Mouse (Mus musculus) kidney, embryonic 16.5 days (tissue): ENCODE data around the gene Sorbs2. TPM values are rescaled to one million over a fixed set of nuclear protein-coding genes. Genes with fewer than 3 reads are reported as not detected.

Source experiments
- ATAC-seq: fragments of 200-750 bp; cut with Nextera tagmentation; 2 replicates; pipeline ENCODE4 v1.8.0; 2017; ENCODE audit warnings: moderate TSS enrichment; ENCODE audit not compliant: low FRiP score, low TSS enrichment
- H3K27ac ChIP-seq: fragments of 300-500 bp; sonication (generic); 2 replicates; pipeline ENCODE4 v1.5.1; 2014; ENCODE audit warnings: low read length
- H3K27me3 ChIP-seq: fragments of 300-500 bp; sonication (generic); 2 replicates; pipeline ENCODE4 v1.6.1; 2014; ENCODE audit warnings: low read length, control low read depth, mixed read lengths; ENCODE audit not compliant: insufficient read depth
- H3K36me3 ChIP-seq: fragments of 300-500 bp; sonication (generic); 2 replicates; pipeline ENCODE4 v1.6.1; 2014; ENCODE audit warnings: low read length, control low read depth, mixed read lengths; ENCODE audit not compliant: insufficient read depth
- H3K4me1 ChIP-seq: fragments of 300-500 bp; sonication (generic); 2 replicates; pipeline ENCODE4 v1.6.1; 2014; ENCODE audit warnings: low read length, control low read depth, mixed read lengths; ENCODE audit not compliant: insufficient read depth
- H3K4me2 ChIP-seq: fragments of 300-500 bp; sonication (generic); replicated peaks from 2 replicates; pipeline ENCODE4 v1.6.1; 2014; ENCODE audit warnings: low read depth, low read length
- H3K4me3 ChIP-seq: fragments of 300-500 bp; sonication (generic); 2 replicates; pipeline ENCODE4 v1.5.1; 2014; ENCODE audit warnings: mild to moderate bottlenecking, low read length
- H3K9ac ChIP-seq: fragments of 300-500 bp; sonication (generic); replicated peaks from 2 replicates; pipeline ENCODE4 v1.6.1; 2014; ENCODE audit warnings: low read length
- H3K9me3 ChIP-seq: fragments of 300-500 bp; sonication (generic); 2 replicates; pipeline ENCODE4 v1.6.1; 2016; ENCODE audit warnings: low read length, control low read depth
- WGBS: fragments of 180-500 bp; shearing (Covaris S2); extraction: QIAGEN DNeasy Blood & Tissue Kit; methylation state at CpG from one replicate; pipeline ENCODE4 v1.1.7; 2014; 5-methylcytosine and 5-hydroxymethylcytosine counted together
- polyA plus RNA-seq: library from polyadenylated mRNA; unstranded; fragments of >200 nt; fragmentation: Nextera tagmentation; extraction: Ambion mirVana; gene quantifications from 2 replicates; pipeline ENCODE4 v1.2.1, GENCODE M21; 2015

Gene Sorbs2
- polyA plus RNA-seq, 1 experiment from 2014 or later = 35.5 TPM

DNA sequence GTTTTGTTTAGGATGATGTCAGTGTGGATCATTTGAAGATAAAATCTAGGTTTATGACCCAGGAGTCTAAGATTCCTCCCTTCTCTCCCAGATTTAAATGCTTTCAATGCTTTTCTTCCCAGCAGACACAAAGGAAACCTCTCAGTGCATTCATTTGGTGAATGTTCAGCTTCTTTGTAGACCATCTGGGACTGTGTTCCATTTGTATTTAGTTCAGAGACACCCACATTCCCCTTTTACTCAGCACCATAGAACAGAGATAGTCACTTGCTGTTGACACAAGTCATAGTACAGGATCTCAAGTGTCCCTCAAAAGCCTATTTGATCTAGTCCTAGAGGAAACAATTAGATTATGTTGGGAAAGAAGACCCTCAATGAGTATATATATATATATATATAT, 4.8 kb downstream of the Sorbs2 start:
- H3K27ac ChIP-seq = no peak overlapping the region
- H3K4me1 ChIP-seq = peaks cover 3% of the 10 kb centered on the region; the same call in 1 of the 2 replicates
- no peaks in the 10 kb centered on the region for H3K36me3 ChIP-seq
- no peak overlapping the region for H3K9ac ChIP-seq
- ATAC-seq = no peak
- H3K9me3 ChIP-seq = no peaks in the 10 kb centered on the region
- H3K4me2 ChIP-seq = no peak overlapping the region
- H3K27me3 ChIP-seq = no peaks in the 10 kb centered on the region
- no peak overlapping the region for H3K4me3 ChIP-seq

- peaks cover 8% of the 10 kb centered on the region; the same call in 1 of the 2 replicates for H3K4me1 ChIP-seq
- H3K36me3 ChIP-seq = no peaks in the 10 kb centered on the region
- peak; percentile 94 for ATAC-seq
- no peaks in the 10 kb centered on the region for H3K9me3 ChIP-seq
- no peak overlapping the region for H3K9ac ChIP-seq
- 8% methylated on average over 6 of the region's 6 CpGs for WGBS
- no peak overlapping the region for H3K4me3 ChIP-seq
- no peak overlapping the region for H3K4me2 ChIP-seq
- H3K27ac ChIP-seq = no peak overlapping the region
- no peaks in the 10 kb centered on the region for H3K27me3 ChIP-seq
Measured at GRCm38 (mm10) chr8:45521595-45521994, 14.0 kb downstream of the Sorbs2 start.

DNA sequence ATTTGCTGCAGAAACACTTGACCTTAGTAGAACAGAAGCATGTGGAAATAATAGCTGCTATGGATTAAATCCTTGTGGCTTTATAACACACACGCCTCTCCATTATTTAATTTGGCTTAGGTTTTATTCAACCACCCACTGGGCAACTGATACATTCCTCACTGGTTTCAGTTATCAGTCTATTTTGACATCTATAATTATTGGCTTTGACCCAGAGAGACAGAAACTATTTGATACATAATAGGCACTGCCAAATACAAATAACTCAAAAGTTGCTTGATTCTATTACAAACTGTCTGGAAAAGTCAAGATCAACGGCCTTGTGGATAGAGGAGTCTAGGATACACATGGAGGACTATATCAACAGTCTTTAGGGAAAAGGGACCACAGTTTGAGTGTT, 20.1 kb downstream of the Sorbs2 start:
- Histone ChIP-seq H3K4me2 (no peak overlapping the region), H3K4me1 (no peaks in the 10 kb centered on the region), H3K36me3 (no peaks in the 10 kb centered on the region), H3K4me3 (no peak overlapping the region), H3K27me3 (no peaks in the 10 kb centered on the region), H3K9me3 (0 out of 2 replicates have a peak, but pooled peaks cover under 1% of the 10 kb centered on the region), H3K27ac (no peak overlapping the region), H3K9ac (no peak overlapping the region)
- ATAC-seq = no peak
- WGBS = 82% methylated on average over 2 of the region's 2 CpGs

GRCm38 (mm10) chr8:45528890-45529289, 21.3 kb downstream of the Sorbs2 start:
- Histone ChIP-seq H3K27me3 (no peaks in the 10 kb centered on the region), H3K4me2 (no peak overlapping the region), H3K9me3 (0 out of 2 replicates have a peak, but pooled peaks cover 3% of the 10 kb centered on the region), H3K27ac (no peak overlapping the region), H3K4me3 (no peak overlapping the region), H3K36me3 (no peaks in the 10 kb centered on the region), H3K9ac (no peak overlapping the region), H3K4me1 (no peaks in the 10 kb centered on the region)
- WGBS = 76% methylated on average over 2 of the region's 2 CpGs
- no peak for ATAC-seq

- Histone ChIP-seq H3K27ac (no peak overlapping the region), H3K4me1 (no peaks in the 10 kb centered on the region), H3K4me2 (no peak overlapping the region), H3K9me3 (0 out of 2 replicates have a peak, but pooled peaks cover 3% of the 10 kb centered on the region), H3K27me3 (no peaks in the 10 kb centered on the region), H3K36me3 (no peaks in the 10 kb centered on the region), H3K4me3 (no peak overlapping the region), H3K9ac (no peak overlapping the region)
- no peak for ATAC-seq
- WGBS = 56% methylated on average over 9 of the region's 9 CpGs
Measured at GRCm38 (mm10) chr8:45536578-45536977, 29.0 kb downstream of the Sorbs2 start.

DNA sequence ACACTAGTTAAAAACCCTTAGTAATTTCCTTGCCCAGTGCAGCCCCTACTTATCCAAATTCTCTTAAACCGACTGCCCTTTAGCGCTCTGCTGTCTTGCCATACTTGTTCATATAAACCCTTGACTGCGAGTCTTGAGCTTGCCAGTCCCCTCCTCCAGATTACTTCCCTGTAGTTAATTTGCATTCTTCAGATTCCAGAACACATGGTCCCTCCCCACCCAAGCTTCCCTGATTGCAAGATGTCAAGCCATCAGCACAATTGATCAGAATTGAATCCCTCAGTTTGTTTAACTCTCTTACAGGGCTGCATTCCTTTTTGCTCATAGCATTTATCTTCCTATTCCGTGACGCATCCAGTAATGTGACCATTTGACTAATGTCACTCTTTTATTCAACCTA, 32.9 kb downstream of the Sorbs2 start:
- no peaks in the 10 kb centered on the region for H3K4me1 ChIP-seq
- H3K4me3 ChIP-seq = no peak overlapping the region
- ATAC-seq = no peak
- H3K4me2 ChIP-seq = no peak overlapping the region
- H3K9ac ChIP-seq = no peak overlapping the region
- H3K27ac ChIP-seq = no peak overlapping the region
- 58% methylated on average over 5 of the region's 5 CpGs for WGBS
- no peaks in the 10 kb centered on the region for H3K9me3 ChIP-seq
- no peaks in the 10 kb centered on the region for H3K36me3 ChIP-seq
- no peaks in the 10 kb centered on the region for H3K27me3 ChIP-seq

GRCm38 (mm10) chr8:45552175-45552574, 44.6 kb downstream of the Sorbs2 start:
- no peak overlapping the region for H3K4me2 ChIP-seq

GRCm38 (mm10) chr8:45554627-45555026, 47.0 kb downstream of the Sorbs2 start:
- Histone ChIP-seq H3K36me3 (no peaks in the 10 kb centered on the region), H3K4me2 (no peak overlapping the region), H3K27ac (no peak overlapping the region), H3K9me3 (no peaks in the 10 kb centered on the region; the same call in 1 of the 2 replicates), H3K4me1 (no peaks in the 10 kb centered on the region), H3K4me3 (no peak overlapping the region), H3K9ac (no peak overlapping the region), H3K27me3 (no peaks in the 10 kb centered on the region)
- WGBS = 37% methylated on average over 4 of the region's 4 CpGs
- ATAC-seq = peak; percentile 39; the same call in 1 of the 2 replicates

More at GRCm38 (mm10) chr8:45552175-45552574, 44.6 kb downstream of the Sorbs2 start:
- WGBS = 87% methylated on average over 3 of the region's 3 CpGs
- Histone ChIP-seq H3K4me3 (no peak overlapping the region), H3K4me1 (no peaks in the 10 kb centered on the region), H3K27me3 (no peaks in the 10 kb centered on the region), H3K36me3 (no peaks in the 10 kb centered on the region), H3K9ac (no peak overlapping the region), H3K27ac (no peak overlapping the region), H3K9me3 (no peaks in the 10 kb centered on the region; the same call in 1 of the 2 replicates)
- no peak for ATAC-seq

DNA sequence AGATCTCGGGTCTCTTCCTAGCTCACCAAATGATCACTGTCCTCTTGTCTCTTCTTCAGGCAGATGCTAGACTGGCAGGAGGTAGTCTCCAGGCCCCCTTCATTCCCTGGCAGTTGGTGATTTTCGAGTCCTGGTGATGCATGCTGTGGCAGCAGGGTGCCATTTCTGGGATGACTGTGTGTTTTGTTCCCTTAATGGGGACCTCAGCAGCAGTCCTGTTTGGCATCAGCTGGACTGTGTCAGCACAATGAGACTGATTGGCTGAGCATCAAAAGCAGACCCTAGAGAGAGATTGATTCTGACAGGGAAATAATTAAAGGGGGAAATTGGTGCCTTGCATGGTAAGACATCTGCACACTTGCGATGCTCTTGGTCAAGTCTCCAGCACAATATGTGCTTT, 50.3 kb downstream of the Sorbs2 start:
- WGBS = 72% methylated on average over 3 of the region's 3 CpGs
- no peak overlapping the region for H3K4me2 ChIP-seq
- ATAC-seq = no peak

GRCm38 (mm10) chr8:45558426-45558825, 50.8 kb downstream of the Sorbs2 start:
- Histone ChIP-seq H3K27me3 (no peaks in the 10 kb centered on the region), H3K36me3 (no peaks in the 10 kb centered on the region), H3K4me1 (peaks cover 6% of the 10 kb centered on the region; the same call in 1 of the 2 replicates), H3K9me3 (no peaks in the 10 kb centered on the region), H3K9ac (no peak overlapping the region), H3K4me2 (no peak overlapping the region), H3K27ac (no peak overlapping the region), H3K4me3 (no peak overlapping the region)
- no peak for ATAC-seq
- 89% methylated on average over 5 of the region's 5 CpGs for WGBS

More for the DNA sequence above, 50.3 kb downstream of the Sorbs2 start:
- Histone ChIP-seq H3K27ac (no peak overlapping the region), H3K36me3 (no peaks in the 10 kb centered on the region), H3K9ac (no peak overlapping the region), H3K4me1 (peaks cover 6% of the 10 kb centered on the region; the same call in 1 of the 2 replicates), H3K27me3 (no peaks in the 10 kb centered on the region), H3K9me3 (no peaks in the 10 kb centered on the region), H3K4me3 (no peak overlapping the region)
